Mouse (Mus musculus): ENCODE results near the gene Sh3tc1.

- TF ChIP-seq CTCF (conservative IDR thresholded peaks at IDR 0.05; ENCODE audit: low read length) (no peak), POU5F1 (IDR thresholded peaks at IDR 0.05; ENCODE audit: borderline replicate concordance, low read length) (no peak)
These were observed 17.3 kb upstream of the Sh3tc1 start for GRCm38 (mm10) chr5:35756997-35757638.

Data from E14TG2a.4 (cell line).